Mouse (Mus musculus): ENCODE results near the gene Ankzf1.
A peak's percentile ranks its signal among the peaks of the same experiment; 100 is the strongest.

Ankzf1 gene

GRCm38 (mm10) chr1:75190577-75190976 is 1.4 kb upstream of the Ankzf1 start:
- no peak for DNase-seq

GRCm38 (mm10) chr1:75191258-75191621 is 711 bp upstream of the Ankzf1 start:
- no peak for DNase-seq

- DNase-seq, result no peak
These were observed 501 bp downstream of the Ankzf1 start for GRCm38 (mm10) chr1:75192452-75192851.

GRCm38 (mm10) chr1:75201236-75201635 is 9.3 kb downstream of the Ankzf1 start:
- no peak for DNase-seq

- no peak for DNase-seq
These were observed 17.2 kb downstream of the Ankzf1 start for GRCm38 (mm10) chr1:75208967-75209678.

GRCm38 (mm10) chr1:75210136-75211087 is 18.5 kb downstream of the Ankzf1 start, which contains the start of the genes Glb1l and Stk16:
Gene Glb1l, minus strand, starts transcription at chr1:75210813.
Gene Stk16, plus strand, starts transcription at chr1:75210838.
- DNase-seq, result peak; percentile 97

- DNase-seq, result no peak
These were observed 19.3 kb downstream of the Ankzf1 start for GRCm38 (mm10) chr1:75211141-75211708.

GRCm38 (mm10) chr1:75212542-75212941 is 20.6 kb downstream of the Ankzf1 start:
- DNase-seq, result no peak

GRCm38 (mm10) chr1:75213096-75213495 is 21.1 kb downstream of the Ankzf1 start:
- no peak for DNase-seq

- no peak for DNase-seq
These were observed 22.5 kb downstream of the Ankzf1 start for GRCm38 (mm10) chr1:75214442-75214841.

- DNase-seq, result peak; percentile 44
These were observed 22.9 kb downstream of the Ankzf1 start for GRCm38 (mm10) chr1:75214886-75215285.

- no peak for DNase-seq
These were observed 23.8 kb downstream of the Ankzf1 start for GRCm38 (mm10) chr1:75215785-75216184.

- DNase-seq, result no peak
These were observed 25.0 kb downstream of the Ankzf1 start for GRCm38 (mm10) chr1:75216797-75217585.

- no peak for DNase-seq
These were observed 25.9 kb downstream of the Ankzf1 start for GRCm38 (mm10) chr1:75217893-75218226.

GRCm38 (mm10) chr1:75218227-75219001 is 26.5 kb downstream of the Ankzf1 start:
- peak; percentile 69 for DNase-seq

GRCm38 (mm10) chr1:75219078-75219477 is 27.1 kb downstream of the Ankzf1 start:
- peak; percentile 89 for DNase-seq

- DNase-seq, result peak; percentile 40
These were observed 27.6 kb downstream of the Ankzf1 start, which contains the start of gene Tuba4a for GRCm38 (mm10) chr1:75219531-75219930. Gene Tuba4a, minus strand, starts transcription at chr1:75219865.

- DNase-seq, result no peak
These were observed 29.6 kb downstream of the Ankzf1 start for GRCm38 (mm10) chr1:75221538-75221937.

GRCm38 (mm10) chr1:75222926-75223325 is 31.0 kb downstream of the Ankzf1 start:
- no peak for DNase-seq

GRCm38 (mm10) chr1:75223532-75223931 is 31.6 kb downstream of the Ankzf1 start:
- DNase-seq, result no peak

GRCm38 (mm10) chr1:75225473-75225872 is 33.5 kb downstream of the Ankzf1 start:
- DNase-seq, result no peak

GRCm38 (mm10) chr1:75226138-75226537 is 34.2 kb downstream of the Ankzf1 start:
- DNase-seq, result no peak

Data from right cerebral cortex, postnatal 14 days (tissue).